Mouse (Mus musculus) olfactory bulb, adult 2 months (tissue): ENCODE data around the gene Gm21860. TPM values are rescaled to one million over a fixed set of nuclear protein-coding genes. Genes with fewer than 3 reads are reported as not detected.
"Not testable (repeated sequence)": the region's sequence is repeated elsewhere in the genome, so short reads cannot be mapped to it uniquely, and the experiment has no call there.

Experiments used
- H3K27ac ChIP-seq: fragments of 200-500 bp; 2 replicates; pipeline ENCODE4 v1.5.1; 2012; ENCODE audit warnings: low read depth, low read length; ENCODE audit not compliant: insufficient read depth
- H3K4me1 ChIP-seq: fragments of 200-500 bp; 2 replicates; pipeline ENCODE4 v1.6.1; 2012; ENCODE audit warnings: low read length; ENCODE audit not compliant: control insufficient read depth, insufficient read depth
- H3K4me3 ChIP-seq: fragments of 200-500 bp; 2 replicates; pipeline ENCODE4 v1.5.1; 2012; ENCODE audit warnings: mild to moderate bottlenecking, low read depth, low read length, moderate library complexity; ENCODE audit not compliant: insufficient read depth
- CTCF ChIP-seq: fragments of 200-500 bp; IDR thresholded peaks from 2 replicates; pipeline ENCODE4 v1.5.1; 2012; ENCODE audit warnings: low read depth, mild to moderate bottlenecking, low read length, moderate library complexity; ENCODE audit not compliant: insufficient read depth
- POLR2A ChIP-seq: fragments of 200-500 bp; IDR thresholded peaks from 2 replicates; pipeline ENCODE4 v1.6.1; 2012; ENCODE audit warnings: mild to moderate bottlenecking, low read depth, low read length, moderate library complexity; ENCODE audit not compliant: insufficient read depth
- WGBS: fragments of 180-500 bp; shearing (Covaris S2); methylation state at CpG from one replicate; pipeline ENCODE4 v1.1.7; 2018; 5-methylcytosine and 5-hydroxymethylcytosine counted together
- polyA plus RNA-seq: library from polyadenylated mRNA; stranded (reverse); fragments of >200 nt; gene quantifications from 2 replicates; pipeline ENCODE4 v1.2.4, GENCODE M21; 2012; ENCODE audit warnings: low replicate concordance; ENCODE audit not compliant: missing spikeins, insufficient read depth, insufficient read length

The Gm21860 gene
- polyA plus RNA-seq, 1 experiment, result not detected

DNA sequence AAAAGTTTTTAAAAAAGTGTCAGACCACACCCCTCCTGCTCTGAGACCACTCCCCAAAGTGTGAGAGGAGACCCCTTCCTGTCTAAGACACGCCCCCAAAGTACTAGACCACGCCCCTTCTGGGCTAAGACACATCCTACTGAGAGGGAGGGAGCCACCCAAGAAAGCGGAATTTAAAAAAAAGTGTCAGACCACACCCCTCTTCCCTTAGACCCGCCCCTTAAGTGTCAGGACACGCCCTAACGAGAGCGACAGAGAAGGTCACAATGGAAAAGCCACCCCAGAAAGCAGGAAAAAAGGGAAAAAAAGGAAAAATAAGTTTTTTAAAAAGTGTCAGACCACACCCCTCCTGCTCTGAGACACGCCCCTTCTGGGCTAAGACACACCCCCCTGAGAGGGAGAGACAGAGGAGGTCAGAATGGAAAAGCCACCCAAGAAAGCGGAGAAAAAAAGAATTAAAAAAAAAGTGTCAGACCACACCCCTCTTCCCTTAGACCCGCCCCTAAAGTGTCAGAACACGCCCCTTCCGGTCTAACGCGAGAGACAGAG lies 14.5 kb downstream of the Gm21860 start:
- TF ChIP-seq POLR2A (no peak), CTCF (no peak)
- no peak overlapping the region for H3K27ac ChIP-seq
- 52% methylated on average over 14 of the region's 14 CpGs for WGBS
- H3K4me3 ChIP-seq, result no peak overlapping the region
- H3K4me1 ChIP-seq, result no peaks in the 10 kb centered on the region

DNA sequence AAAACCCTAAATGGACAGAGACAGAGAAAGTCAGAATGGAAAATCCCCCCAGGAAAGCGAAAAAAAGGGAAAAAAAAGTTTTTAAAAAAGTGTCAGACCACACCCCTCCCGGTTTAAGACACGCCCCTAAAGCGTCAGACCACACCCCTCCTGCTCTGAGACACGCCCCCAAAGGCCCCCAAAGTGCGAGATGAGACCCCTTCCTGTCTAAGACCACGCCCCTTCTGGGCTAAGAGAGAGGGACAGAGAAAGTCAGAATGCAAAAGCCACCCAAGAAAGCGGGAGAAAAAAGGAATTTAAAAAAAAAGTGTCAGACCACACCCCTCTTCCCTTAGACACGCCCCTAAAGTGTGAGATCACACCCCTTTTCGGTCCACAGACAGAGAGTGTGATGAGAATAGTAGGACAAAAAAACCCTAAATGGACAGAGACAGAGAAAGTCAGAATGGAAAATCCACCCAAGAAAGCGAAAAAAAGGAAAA lies 15.0 kb downstream of the Gm21860 start:
- 50% methylated on average over 11 of the region's 11 CpGs for WGBS

DNA sequence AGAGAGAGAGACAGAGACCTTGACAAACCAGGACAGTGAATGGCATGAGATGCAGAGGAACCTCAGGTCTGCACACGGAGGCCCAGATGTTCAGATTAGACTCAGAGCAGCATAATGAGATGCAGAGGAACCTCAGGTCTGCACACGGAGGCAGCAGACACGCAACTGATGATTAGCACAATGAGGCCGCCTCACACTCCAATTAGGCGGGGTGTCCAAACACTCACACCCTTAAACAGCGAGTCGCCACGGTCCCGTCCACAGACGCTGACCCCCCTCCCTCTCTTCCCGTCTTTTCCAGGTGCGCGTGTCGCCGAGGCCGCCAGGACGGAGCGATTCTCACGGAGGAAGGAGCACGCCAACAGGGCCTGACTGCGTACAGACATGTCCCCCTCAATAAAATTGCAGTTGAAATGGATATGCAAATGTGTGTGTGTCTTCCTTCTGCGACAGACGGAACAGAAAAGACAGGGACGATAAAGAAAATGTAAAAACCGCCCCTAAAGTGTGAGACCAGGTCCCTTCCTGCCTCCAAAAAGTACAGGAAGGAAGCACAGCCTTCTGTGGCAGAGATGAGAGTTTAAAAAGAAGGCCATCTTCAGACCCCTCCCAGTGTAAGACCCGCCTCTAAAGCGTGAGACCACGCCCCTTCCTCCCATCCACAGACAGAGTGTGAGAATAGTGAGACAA lies 15.6 kb downstream of the Gm21860 start:
- not testable (repeated sequence) for H3K27ac ChIP-seq, H3K4me3 ChIP-seq, H3K4me1 ChIP-seq
- WGBS, result 70% methylated on average over 28 of the region's 28 CpGs

More for the DNA sequence above, 15.0 kb downstream of the Gm21860 start:
- H3K4me3 ChIP-seq, H3K27ac ChIP-seq, H3K4me1 ChIP-seq: not testable (repeated sequence)

DNA sequence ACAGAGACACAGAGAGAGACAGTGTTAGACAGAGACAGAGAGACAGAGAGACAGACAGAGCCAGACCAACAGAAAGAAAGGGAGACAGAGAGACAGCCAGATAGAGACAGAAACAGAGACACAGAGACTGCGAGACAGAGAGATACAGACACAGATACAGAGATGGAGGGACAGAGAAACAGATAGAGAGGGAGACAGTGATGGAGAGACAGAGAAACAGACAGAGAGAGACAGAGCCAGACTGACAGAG lies 16.3 kb downstream of the Gm21860 start:
- H3K4me3 ChIP-seq, result no peak overlapping the region
- H3K4me1 ChIP-seq, result no peaks in the 10 kb centered on the region
- H3K27ac ChIP-seq, result no peak overlapping the region
- no peak for TF ChIP-seq CTCF
- TF ChIP-seq POLR2A, result no peak
- 88% methylated on average over 1 of the region's 1 CpGs for WGBS

DNA sequence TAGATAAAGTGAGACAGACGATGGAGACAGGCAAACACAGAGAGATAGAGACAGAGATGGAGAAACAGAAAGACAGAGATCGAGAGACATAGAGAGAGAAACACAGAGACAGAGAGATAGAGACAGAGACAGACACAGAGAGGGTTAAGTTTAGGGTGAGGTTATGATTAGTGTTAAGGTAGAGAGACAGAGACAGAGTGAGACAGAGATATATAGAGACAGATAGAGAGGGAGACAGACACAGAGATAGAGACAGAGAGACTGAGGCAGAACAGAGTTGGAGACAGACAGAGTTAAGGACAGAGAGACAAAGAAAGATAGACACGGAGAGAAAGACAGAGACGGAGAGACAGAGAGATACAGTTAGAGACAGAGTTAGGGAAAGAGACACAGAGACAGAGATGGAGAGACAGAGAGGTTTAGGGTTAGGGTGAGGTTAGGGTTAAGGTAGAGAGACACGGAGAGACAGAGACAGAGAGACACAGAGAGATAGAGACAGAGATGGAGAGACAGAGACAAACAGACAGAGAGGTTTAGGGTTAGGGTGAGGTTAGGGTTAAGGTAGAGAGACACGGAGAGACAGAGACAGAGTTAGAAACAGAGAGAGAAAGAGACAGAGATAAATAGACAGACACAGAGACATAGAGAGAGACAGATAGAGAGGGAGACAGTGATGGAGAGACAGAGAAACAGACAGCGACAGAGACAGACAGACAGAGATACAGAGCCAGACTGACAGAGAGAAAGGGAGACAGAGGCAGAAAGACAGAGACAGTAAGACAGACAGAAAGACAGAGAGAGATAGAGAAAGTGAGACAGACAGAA lies 16.8 kb downstream of the Gm21860 start:
- H3K4me1 ChIP-seq, result no peaks in the 10 kb centered on the region
- no peak for TF ChIP-seq POLR2A
- no peak for TF ChIP-seq CTCF
- H3K27ac ChIP-seq, result no peak overlapping the region
- 65% methylated on average over 3 of the region's 7 CpGs for WGBS
- H3K4me3 ChIP-seq, result no peak overlapping the region

DNA sequence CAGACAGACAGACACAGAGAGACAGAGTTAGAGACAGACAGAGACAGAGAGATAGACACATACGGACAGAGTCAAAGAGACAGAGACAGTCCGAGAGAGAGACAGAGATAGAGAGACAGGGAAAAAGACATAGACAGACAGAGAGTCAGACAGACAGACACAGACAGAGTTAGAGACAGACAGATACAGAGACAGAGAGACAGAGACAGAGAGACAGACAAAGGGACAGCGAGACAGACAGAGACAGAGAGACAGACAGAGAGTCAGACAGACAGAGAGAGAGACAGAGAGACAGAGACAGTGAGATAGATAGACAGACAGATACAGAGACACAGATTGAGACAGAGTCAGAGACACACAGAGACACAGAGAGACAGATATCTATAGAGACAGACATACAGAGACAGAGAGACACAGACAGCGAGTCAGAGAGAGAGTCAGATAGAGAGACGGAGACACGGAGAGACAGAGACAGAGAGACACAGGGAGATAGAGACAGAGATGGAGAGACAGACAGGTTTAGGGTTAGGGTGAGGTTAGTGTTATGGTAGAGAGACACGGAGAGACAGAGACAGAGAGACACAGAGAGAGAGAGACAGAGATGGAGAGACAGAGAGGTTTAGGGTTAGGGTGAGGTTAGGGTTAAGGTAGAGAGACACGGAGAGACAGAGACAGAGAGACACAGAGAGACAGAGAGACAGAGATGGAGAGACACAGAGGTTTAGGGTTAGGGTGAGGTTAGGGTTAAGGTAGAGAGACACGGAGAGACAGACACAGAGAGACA lies 18.2 kb downstream of the Gm21860 start:
- not testable (repeated sequence) for H3K4me1 ChIP-seq, H3K4me3 ChIP-seq, H3K27ac ChIP-seq
- 73% methylated on average over 6 of the region's 9 CpGs for WGBS

DNA sequence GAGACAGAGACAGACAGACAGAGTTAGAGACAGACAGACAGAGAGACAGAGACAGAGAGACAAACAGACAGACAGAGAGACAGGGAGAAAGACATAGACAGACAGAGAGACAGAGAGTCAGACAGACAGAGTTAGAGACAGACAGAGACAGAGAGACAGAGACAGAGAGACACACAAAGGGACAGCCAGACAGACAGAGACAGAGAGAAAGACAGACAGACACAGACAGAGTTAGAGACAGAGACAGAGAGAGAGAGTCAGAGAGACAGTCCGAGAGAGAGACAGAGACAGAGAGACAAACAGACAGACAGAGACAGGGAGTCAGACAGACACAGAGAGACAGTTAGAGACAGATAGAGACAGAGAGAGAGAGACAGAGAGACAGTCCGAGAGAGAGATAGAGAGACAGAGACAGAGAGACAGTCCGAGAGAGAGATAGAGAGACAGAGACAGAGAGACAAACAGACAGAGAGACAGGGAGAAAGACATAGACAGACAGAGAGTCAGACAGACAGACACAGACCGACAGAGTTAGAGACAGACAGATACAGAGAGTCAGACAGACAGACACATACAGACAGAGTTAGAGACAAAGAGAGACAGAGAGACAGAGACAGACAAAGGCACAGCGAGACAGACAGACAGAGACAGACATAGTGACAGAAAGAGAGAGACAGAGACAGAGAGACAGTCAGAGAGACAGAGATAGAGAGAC lies 19.3 kb downstream of the Gm21860 start:
- not testable (repeated sequence) for H3K4me1 ChIP-seq, H3K4me3 ChIP-seq, H3K27ac ChIP-seq
- WGBS, result 78% methylated on average over 5 of the region's 5 CpGs

DNA sequence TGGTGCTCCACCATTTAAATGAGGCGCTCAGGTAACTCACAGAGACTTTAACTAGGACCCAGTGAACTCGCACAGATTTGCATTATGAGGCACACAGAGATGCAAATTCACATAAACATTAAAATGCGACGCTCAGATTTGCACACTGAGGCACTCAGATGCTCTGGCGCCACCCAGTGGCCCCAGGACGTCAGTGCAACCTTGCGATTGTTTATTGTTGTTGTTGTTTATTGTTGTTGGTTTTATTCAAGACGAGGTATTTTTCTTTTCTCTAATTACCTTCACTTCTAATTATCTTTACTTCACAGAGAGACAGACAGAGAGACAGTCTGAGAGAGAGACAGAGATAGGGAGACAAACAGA lies 20.3 kb downstream of the Gm21860 start:
- not testable (repeated sequence) for H3K4me3 ChIP-seq, H3K27ac ChIP-seq, H3K4me1 ChIP-seq
- 61% methylated on average over 8 of the region's 8 CpGs for whole genome bisulfite sequencing

DNA sequence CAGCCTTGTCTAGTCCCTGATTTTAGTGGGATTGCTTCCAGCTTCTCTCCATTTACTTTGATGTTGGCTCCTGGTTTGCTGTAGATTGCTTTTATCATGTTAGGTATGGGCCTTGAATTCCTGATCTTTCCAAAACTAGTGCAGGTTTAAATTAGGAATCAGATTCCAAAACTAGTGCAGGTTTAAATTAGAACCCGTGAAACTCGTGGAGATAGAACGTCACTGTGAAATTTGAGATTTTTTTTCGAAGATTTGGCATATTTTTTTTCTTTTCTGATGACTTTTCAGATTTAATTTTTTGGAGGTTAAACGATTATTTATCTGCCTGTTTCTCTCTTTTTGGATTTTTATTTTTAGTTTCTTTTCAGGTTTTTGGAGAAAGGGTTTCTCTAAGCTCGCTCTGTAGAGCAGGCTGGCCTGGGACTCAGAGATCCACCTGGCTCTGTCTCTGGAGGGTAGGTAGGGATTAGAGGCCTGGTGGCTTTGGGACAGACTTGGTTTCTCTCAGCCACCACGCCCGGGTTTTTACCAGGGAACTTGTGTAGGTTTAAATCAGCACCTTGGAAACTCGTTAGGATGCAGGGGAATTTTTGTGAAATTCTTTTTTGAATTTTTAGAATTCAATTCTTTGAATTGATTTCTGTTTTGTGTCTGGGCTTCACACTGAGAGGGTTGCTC lies 20.8 kb downstream of the Gm21860 start:
- H3K4me3 ChIP-seq, H3K4me1 ChIP-seq, H3K27ac ChIP-seq: not testable (repeated sequence)
- 81% methylated on average over 9 of the region's 9 CpGs for WGBS

DNA sequence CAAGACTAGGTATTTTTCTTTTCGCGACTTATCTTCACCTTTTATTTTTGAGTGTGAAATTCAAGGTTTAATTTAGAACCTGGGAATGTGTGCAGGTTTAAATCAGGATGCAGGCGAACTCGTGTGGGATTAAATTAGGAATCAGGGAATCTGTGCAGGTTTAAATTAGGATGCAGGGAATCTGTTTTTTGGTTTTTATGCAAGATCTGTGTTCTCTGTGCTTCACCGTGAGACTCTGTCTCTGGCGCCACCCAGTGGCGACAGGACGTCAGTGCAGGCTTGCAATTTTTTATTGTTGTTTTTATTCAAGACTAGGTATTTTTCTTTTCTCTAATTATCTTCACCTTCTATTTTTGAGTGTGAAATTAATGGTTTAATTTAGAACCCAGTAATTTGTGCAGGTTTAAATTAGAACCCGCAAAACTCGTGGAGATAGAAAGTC lies 22.5 kb downstream of the Gm21860 start:
- not testable (repeated sequence) for H3K4me3 ChIP-seq, H3K4me1 ChIP-seq, H3K27ac ChIP-seq
- WGBS, result 56% methylated on average over 10 of the region's 10 CpGs

DNA sequence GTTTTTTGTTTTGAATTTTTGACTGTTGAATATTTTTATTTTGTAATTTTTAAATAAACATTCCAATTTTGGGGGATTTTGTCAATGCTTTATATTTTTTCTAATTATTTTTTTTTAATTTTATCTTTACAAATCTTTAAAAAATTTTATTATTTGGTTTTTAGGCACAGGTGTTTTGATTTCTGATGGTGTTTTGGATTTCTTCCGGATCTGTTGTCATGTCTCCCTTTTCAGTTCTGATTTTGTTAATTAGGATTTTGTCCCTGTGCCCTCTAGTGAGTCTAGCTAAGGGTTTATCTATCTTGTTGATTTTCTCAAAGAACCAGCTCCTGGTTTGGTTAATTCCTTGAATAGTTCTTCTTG lies 23.0 kb downstream of the Gm21860 start:
- not testable (repeated sequence) for H3K27ac ChIP-seq, H3K4me3 ChIP-seq, H3K4me1 ChIP-seq
- 47% methylated on average over 1 of the region's 1 CpGs for WGBS

DNA sequence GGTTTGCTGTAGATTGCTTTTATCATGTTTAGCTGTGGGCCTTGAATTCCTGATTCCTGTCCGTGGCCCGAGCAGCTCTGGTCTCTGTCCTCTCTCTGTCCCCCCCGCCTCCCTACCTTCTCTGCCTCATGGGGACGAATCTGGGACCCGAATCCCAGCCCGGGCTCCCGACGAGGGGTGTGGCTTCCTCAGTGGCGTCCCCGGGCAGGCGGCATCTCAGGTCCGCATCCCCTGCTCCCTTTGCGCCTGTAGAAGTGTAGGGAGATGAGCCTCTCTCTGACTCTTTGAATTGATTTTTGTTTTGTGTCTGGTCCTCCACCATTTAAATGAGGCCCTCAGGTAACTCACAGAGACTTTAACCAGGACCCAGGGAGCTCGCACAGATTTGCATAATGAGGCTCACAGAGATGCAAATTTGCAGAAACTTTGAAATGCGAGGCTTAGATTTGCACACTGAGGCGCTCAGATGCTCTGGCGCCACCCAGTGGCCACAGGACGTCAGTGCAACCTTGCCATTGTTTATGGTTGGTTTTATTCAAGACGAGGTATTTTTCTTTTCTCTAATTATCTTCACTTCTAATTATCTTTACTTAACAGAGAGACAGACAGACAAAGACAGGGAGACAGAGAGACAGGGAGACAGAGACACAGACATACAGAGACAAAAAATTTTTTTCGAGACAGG lies 23.6 kb downstream of the Gm21860 start:
- H3K4me3 ChIP-seq, H3K4me1 ChIP-seq, H3K27ac ChIP-seq: not testable (repeated sequence)
- 67% methylated on average over 18 of the region's 20 CpGs for WGBS
